Mouse (Mus musculus) erythroid progenitor cell, adult 5-6 weeks (primary cell): ENCODE measurements around the gene Rimbp2. TPM values are rescaled to one million over a fixed set of nuclear protein-coding genes. Genes with fewer than 3 reads are reported as not detected.

Experiments
- ATAC-seq: replicated peaks from 2 replicates; pipeline ENCODE4 v1.8.0; 2016; ENCODE audit warnings: moderate number of reproducible peaks, mild to moderate bottlenecking, moderate TSS enrichment, inconsistent platforms; ENCODE audit not compliant: poor library complexity, low FRiP score, severe bottlenecking
- total RNA-seq, 2 experiments: library from RNA; stranded (forward) in 1 of 2; stranded (reverse) in 1 of 2; fragments of 150-400 nt in 1 of 2; fragments of 186-747, 209-891 nt in 1 of 2; gene quantifications; 2 replicates each; pipeline versions ENCODE4 v1.2.3 to v1.2.4; 2015 to 2017; ENCODE audit warnings: low replicate concordance in 2 of 2

Rimbp2 gene
- total RNA-seq, 2 experiments from 2014 or later, result 1.3 TPM; not detected in 1

DNA sequence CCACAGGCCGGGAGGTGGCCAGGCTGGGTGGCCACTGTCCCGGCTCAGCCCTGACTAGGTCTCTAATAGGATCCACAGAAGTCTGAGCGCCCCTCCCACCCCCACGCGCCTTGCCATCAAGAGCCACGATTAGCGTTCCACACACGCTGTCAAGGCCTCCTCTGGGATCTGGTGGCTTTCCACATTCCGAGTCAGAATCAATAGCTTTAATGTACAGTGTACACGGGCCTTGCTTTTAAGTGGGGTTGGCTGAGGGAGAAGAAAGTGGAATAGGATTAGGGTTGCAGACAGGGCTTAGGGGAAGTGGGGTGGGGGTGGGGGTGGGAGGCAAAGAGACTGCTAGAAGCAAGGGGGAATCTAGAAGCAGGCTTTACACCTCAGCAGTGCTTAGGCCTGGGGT, 12.8 kb downstream of the Rimbp2 start:
- ATAC-seq, result no peak

DNA sequence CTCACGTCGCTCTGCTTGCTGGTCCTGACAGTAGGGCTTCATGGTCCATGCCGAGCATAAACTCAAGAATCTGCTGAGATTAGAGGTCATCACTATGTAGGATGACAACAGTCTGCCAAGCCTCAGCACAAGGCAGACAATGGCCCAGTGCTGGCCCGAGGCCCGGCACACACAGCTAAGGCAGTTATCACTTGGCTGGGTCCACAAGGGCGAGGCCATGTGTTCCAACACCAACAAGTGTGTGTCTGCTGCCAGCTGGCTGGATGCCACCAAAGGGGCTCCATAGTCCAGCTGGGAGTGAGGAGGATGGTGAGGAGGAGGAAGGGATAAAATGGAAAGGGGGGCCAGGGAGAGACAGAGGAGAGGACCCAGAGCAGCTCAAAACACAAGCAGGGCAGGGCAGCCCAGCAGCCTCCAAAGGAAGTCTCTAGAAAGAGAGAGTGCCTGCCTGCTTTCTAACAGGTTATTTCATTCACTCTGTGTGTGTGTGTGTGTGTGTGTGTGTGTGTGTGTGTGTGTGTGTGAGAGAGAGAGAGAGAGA, 17.9 kb downstream of the Rimbp2 start:
- no peak for ATAC-seq

DNA sequence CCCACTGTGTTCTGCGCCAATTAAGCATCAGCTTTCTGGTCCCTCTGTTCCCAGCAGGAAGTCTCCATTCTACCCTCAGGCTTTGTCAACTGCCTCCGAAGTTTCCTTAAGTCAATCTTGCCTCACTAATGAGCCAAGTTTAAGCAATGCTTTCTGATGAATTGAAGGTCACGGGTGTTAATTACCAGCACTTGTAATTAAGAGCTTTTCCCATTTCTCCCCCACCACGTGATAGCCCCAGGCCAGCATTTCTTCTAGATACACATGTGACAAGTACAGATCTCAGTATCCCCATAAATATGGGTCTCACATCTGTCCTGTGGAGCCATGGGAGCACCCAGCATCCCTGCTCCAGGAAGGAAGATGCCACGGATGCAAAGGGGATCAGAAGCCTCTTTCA, 20.5 kb downstream of the Rimbp2 start:
- no peak for ATAC-seq

DNA sequence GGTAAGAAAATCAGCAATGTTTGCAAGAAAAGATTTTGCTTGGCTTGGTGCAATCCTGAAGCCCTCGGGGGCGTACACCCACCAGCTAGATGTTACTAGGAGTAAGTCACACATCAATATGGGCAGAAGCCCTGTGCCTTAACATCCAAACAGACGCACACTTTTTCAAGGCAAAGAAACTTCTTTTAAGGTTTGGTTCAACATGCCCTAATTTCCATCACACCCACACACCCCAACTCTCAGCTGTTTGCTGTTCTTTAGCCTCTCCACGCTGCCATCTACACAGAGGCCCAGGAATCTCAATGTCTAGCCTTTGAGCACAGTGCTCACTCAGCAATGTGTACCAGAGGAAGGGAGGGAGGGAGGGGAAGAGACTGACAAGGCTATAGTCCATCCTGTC, 28.2 kb downstream of the Rimbp2 start:
- ATAC-seq, result no peak

DNA sequence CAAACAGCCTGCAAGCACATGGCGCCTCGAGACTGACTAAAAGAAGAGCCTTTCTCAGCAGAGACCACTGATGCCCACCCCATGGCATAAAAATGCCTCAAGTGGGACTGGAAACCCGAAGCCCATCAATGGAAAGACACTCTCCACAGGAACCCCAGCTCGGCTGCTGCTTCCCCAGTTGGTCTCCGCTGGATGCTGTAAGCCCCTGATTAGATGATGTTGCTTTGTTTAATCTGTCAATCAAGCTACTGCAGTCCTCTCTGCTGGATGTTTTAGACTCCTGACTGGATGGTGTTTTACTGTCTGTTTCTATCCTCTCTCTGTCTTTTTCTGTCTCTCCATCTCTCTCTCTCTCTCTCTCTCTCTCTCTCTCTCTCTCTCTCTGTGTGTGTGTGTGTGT, 33.2 kb downstream of the Rimbp2 start:
- no peak for ATAC-seq

DNA sequence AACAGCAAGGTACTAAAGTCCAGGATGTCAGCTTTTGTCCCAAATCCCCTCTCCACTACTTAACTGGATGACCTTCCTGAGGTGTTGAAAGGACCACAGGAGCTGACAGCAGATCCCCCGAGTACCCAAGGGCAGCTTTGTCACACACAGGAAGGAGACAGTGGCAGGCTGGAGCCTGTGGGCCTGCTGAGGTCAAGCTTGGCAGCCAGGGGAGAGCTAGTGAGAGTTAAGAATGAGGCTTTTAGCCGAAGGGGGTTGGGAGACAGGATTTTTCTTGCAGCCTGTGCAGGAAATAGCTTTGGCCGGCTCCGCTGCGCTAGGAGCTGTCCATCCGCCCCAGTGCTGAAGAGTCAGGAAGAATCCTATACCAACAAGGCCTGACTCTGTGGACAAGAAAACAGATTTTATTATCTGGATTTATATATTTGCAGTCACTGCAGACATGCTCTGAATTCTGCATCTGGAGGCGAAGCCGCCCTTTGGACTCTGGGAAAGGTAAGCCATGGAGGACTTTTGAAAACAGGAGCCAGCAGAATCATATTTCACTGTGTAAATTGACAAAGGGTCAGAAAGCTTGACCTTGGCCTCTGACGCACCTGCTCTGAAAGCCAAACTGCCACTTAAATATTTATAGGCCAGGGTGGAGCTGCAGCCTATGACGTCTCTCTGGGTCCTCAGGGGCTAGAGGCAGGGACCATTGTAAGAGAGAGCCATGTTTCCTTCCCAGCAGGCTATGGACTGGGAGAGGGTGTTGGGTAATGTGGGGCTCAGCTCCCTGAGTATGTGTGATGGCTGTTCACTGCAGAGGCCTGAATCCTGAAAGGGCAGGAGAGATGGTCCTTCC, 35.9 kb downstream of the Rimbp2 start:
- 0 out of 2 replicates have a peak, but pooled peaks have one; percentile 19 for ATAC-seq

DNA sequence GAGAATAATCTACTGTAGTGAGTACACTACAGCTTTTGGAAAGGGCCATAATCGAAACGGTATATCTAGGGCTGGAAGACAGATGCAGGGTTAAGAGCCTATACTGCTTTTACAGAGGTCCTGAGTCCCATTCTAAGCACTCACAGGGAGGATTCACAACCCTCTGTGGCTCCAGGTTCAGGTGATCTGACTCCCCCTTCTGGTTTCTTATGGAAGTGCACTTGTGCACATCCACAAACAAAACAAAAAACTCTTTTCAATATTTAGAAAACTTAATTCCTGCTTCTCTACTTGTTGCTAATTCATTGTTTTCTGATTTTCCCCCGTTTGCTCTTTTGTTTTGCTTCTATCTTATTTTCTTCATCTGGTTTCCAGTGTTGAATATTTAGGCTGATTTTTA, 39.5 kb downstream of the Rimbp2 start:
- ATAC-seq, result no peak

DNA sequence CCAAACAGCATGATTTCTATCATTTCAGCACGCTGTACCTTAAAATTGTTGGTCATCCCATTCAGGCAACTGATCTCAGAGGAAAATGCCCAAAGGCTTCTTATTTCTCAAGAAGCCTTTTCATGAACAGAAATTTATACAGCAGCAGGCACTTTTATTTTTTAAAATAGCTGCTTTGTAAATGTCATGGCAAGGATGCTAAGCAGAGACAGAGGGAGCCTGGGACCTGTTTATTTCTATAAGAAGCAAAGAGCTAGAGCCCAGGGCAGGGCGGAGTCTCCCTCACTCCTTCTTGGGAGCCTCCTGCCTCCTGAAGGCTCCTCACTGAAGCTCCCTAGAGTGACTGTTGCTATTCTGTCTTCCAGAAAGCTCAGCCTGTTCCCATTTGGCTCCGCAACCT, 40.9 kb downstream of the Rimbp2 start:
- ATAC-seq, result no peak

DNA sequence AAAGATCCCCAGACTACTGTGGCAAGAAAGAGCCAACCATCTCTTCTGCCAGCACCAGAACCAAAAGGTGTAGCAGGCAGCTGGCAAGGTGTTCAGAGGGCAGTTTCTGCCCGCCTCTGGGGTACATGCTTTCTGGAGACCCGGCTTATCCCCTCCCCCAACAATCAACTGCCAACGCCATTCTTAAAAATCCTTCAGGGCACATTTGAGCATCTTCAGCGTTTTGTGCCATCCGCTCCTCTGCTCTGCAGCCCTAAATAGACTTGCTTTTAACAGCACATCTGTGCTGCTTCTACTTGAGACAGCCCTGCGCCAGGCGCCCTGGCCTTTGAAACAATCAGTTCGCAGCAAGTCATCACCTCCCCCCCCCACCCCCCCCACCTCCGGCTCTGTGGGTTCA, 41.7 kb downstream of the Rimbp2 start:
- ATAC-seq, result no peak

DNA sequence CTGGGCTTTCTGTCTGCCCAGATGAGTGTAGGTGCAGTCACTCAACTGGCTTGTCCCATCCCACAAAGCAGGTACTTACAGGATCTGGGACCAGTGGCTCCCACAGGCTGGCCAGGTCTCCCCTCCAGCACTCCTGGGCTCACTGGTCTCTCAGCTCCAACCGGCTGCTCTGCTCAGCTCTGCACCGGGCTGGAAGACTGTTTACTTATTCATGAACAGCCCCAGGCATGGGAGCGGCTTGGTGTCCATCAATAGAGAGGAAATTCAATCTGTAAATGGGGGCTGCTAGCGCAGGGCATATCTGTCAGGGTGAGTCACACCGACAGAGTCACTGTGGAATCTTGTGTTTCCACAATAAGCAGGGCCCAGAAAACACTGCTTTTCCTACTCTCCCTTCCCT, 49.2 kb downstream of the Rimbp2 start:
- no peak for ATAC-seq

DNA sequence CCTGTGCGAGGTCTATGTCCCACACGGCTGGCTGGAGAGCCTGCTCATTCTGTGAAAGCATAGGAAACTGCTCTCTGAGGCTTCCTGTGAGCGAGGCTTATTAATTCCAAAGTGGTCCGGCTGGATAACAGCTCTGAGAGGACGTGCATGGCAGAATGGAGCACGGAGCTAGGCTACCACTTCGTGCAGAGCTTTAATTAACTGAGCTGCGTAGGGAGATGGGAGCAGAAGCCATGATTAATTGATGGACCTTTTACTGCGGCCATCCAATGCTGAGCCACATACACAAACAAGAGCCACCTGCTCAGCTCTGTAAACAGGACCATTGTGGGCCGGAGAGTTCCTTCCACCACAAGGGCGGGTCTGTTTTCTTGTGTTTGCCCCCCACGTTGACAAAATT, 50.2 kb downstream of the Rimbp2 start:
- ATAC-seq, result no peak

DNA sequence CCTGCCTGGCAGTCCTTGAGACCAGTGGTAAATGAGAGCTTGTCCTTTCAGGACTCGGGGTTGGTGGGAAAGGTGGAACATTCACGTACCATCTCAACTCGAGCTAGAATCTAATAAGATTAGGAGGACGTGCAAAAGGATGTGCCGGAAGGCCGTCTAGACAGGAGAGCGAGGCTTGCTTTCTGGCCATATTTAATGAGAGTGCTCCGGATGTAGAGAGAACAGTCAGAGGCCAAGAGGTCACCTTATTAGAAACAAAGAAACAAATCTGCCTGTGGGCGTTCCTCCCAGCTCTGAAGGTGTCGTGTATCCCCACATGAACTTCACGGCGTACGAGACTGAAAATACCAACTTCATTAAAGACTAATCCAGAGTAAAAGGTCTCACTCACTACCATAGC, 53.3 kb downstream of the Rimbp2 start:
- ATAC-seq, result no peak

DNA sequence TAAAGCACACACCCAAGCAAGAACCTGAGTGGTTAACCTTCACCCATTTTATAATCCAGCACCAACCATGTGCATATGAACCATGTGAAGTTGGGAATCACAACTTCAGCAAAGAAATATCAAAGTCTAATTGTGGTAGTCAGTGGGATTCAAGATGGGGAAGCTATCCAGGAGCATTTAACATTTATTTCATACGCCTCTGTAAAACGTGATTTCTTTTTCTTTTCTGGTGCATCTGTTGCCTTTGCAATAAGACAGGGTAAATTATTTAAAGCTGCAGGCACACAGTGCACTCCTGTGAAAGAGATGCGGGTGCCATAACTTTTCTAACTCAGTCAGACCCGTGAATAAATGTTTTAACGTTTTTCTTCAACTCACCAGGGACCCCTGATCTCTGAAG, 58.4 kb downstream of the Rimbp2 start:
- no peak for ATAC-seq

DNA sequence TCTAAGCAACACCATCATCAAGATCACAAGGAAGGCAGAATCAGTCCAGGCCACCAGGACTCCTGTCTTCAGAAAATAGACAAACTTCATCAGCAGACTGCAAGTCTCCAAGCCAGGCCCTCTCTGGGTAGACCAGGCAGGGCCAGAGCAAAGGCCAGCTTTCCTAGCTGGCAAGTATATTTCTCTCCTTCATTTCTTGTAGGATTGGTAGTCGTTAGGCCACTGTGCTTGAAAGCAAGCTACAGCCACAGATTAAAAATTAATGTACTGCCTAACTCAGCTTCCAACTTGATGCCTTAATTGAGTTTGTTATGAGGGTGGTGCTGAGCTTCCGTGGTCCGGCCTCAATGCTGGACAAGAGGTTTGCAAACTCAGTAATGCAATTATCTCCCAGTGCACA, 65.7 kb downstream of the Rimbp2 start:
- no peak for ATAC-seq

DNA sequence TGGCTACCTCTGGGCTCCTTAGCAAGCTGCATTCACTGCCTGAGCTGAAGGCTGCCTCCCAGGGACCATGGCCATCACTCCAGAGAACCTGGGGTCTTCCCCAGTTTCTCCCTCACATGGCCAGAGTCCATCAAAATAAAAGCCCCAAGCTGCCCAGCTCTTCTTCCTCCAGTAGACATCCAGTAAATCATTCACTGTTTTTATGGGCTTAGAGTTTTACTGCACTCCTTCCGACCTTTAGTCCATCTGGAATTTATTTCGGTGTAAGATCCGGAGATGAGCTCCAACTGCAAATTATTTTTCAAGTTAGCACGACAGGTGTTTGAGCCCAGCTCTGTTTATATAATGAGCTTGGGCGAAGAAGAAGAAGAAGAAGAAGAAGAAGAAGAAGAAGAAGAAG, 69.0 kb downstream of the Rimbp2 start:
- ATAC-seq, result no peak

DNA sequence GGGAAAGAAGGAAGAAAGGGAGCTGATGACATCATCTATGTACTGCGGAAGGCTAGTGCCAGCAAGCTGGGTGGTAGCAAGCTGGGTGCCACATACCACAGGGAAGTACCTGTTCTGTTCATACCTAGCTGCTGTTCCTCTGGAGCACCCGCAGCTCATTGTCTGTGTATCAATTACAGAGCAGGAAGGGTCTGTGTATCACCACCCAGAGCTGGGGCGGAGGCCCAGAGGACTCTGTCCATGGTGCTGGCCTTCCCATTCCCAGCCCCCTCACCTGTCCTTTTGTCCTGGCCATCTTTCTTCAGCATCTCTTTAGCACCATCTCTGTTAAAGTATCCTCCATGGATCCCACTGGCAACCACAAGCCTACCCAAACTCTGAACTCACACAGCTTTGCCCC, 74.2 kb downstream of the Rimbp2 start:
- ATAC-seq, result no peak

DNA sequence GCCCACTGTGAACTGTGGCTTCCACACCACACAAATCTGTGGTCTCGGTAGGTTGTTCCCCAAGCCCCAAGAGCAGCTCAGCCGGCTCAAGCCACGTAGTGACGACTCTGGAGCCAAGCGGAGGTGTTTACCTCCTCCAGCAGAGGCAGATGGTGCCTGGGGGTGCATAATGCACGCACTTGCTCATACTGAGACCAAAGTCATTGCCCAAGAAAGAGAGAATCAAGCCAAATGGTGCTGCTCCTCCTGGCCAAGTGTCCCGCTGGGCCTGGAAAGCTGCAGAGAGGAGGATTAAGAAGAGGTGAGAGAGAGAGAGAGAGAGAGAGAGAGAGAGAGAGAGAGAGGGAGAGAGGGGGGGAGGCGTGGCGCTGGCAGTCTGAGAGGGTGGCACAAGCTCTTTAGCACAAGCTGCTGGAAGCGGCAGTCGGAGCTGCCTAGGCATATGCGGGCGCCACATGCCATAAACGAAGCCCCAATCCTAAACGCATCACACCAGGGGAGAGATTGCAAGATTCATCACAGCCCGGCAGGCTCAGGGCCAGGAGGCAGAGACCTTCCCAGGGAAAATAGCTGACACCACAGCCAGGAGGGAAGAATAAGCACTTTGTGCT, 75.8 kb downstream of the Rimbp2 start:
- no peak for ATAC-seq

DNA sequence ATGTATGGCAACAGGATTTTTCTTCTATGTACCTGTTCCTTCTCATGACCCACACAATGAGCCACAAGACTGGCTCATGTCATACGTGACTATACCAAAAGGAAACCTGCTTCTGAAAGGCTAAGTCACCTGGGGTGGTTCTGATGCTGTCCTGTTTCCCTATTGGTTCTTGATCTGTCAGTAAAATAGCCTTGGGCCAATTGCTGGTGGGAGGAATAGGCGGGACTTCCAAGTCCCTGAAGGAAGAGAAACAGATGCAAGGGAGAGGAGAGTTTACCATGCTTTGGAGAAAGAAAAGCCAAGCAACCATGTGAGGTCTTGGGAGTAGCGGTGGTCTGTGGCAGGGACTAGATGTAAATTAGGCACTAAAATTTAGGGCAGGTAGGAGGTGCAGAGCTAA, 81.6 kb downstream of the Rimbp2 start:
- no peak for ATAC-seq

DNA sequence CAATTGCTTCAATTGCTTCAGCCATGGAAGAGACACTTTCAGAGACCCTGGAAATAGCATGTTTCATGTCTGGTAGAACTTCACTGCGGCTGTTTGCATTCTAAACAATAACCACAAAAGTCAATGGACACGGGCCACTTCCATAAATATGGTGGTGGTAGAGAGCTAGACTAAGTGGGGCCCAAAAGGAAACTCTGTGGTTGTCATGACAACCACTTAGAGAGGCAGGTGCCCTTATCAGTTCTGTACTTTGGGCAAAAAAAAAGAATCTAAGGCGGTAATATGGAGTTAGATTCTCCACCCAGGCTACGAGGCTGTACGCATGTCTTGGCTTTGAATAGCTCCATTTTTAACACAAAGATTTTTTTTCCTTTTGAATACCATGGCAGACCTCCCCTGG, 86.5 kb downstream of the Rimbp2 start:
- ATAC-seq, result no peak

DNA sequence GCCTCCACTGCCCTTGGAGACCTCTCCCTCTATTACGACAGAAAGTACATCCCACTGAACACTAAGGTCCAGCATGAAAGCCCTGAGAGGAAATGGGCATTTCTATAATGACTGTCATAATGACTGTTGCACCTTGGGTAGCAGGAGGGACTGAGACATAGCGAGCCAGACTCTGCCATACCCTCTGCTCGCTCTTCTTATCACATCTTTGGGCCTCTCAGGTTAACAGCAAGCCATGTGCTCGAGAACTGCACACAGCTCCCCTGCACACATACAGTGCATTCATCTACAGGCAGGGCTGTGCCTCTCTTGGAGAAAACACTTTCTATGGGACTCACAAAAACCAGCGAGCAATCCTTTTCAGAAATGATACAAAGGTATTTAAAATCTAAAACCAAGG, 87.0 kb downstream of the Rimbp2 start:
- ATAC-seq, result no peak

DNA sequence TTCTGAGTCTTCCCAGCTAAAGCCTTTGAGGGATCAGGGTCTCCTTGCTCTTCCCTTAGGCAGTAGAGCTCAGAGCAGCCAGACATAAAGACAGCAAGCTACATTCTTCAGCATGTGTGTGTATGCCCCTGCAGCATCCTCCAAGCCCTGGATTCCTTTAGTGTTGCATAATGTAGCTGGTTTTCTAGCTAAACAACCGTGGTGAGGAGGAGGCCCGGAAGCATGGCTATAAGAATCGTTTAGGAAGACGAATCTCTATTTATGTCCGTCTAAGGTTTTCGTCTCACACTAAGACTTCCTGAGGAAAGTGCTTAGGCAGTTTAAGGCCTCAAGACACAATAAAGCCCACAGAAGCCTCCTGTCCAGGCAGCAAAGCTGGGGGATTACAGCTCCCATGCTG, 89.8 kb downstream of the Rimbp2 start:
- no peak for ATAC-seq
